8 mouse cellular contexts compared by ENCODE assay signal in the genomic region with DNA sequence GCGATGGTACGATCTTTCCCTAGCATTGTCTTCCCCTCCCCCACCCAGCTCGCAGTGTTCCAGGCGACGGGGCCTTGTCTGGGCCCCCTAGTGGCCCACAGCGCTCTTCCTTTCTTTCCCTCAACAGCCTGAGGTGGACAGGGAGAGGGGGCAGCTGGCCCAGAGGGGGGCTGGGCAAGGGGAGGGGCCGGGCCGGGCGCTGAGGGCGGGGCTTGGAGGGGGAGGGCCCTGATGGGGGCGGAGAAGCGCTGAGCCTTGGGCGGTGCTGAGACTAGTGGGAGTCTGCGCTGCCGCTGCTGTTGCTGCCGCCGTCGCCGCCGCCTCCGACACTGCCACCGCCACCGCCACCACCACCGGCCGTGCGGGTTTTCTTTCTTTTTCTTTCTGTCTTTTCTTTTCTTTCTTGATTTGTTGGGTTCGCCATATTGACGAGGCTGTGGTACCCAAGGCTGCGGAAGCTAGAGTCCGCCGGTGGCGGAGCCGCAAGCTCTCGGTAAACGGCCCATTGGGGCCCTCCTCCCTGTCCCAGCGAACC. TPM values are rescaled to one million over a fixed set of nuclear protein-coding genes. Genes with fewer than 3 reads are reported as not detected.
DNase-seq lines count a peak whose midpoint lies in the region; ATAC-seq and TF ChIP-seq lines count a peak whose summit lies in the region.

A gene (plus strand): TSS at position 258 of the 535 bp plus-strand sequence.

- WGBS in heart, embryonic 15.5 days = 6% methylated on average over 30 of the region's 36 CpGs
- 12% methylated on average over 29 of the region's 36 CpGs for WGBS in lung, embryonic 14.5 days
- 10% methylated on average over 28 of the region's 36 CpGs for WGBS in olfactory bulb, adult 2 months

- H3K4me1 ChIP-seq in heart, embryonic 15.5 days (replicated peaks) = no peaks in the 10 kb centered on the region
- no peaks in the 10 kb centered on the region for H3K4me1 ChIP-seq in lung, embryonic 14.5 days (ENCODE audit: insufficient read depth)
- no peaks in the 10 kb centered on the region for H3K4me1 ChIP-seq in olfactory bulb, adult 2 months (ENCODE audit: control insufficient read depth, insufficient read depth, low read length)

- H3K9ac ChIP-seq in heart, embryonic 15.5 days = peak within 1 kb of the TSS; percentile 80
- H3K9ac ChIP-seq in lung, embryonic 14.5 days = peak within 1 kb of the TSS; percentile 74

- H3K9me3 ChIP-seq in heart, embryonic 15.5 days (replicated peaks) = no peaks in the 10 kb centered on the region
- H3K9me3 ChIP-seq in lung, embryonic 14.5 days (ENCODE audit: low read depth, low read length) = no peaks in the 10 kb centered on the region

- TF ChIP-seq CTCF in lung, embryonic 14.5 days (IDR thresholded peaks at IDR 0.05; ENCODE audit: low read depth) = peak; percentile 77
- TF ChIP-seq CTCF in olfactory bulb, adult 2 months (IDR thresholded peaks at IDR 0.05; ENCODE audit: insufficient read depth, low read depth, low read length) = peak; percentile 28; the same call in 1 of the 2 replicates

- peak within 1 kb of the TSS; percentile 73 for H3K4me3 ChIP-seq in heart, embryonic 15.5 days
- H3K4me3 ChIP-seq in lung, embryonic 14.5 days (ENCODE audit: low read depth, low read length) = peak within 1 kb of the TSS; percentile 65
- peak within 1 kb of the TSS; percentile 84 for H3K4me3 ChIP-seq in olfactory bulb, adult 2 months (ENCODE audit: insufficient read depth, low read depth, low read length)

- DNase-seq in CD4-positive, CD25-positive, alpha-beta regulatory T cell, adult 2 months (ENCODE audit: low read depth, low spot score) = peak; percentile 89
- DNase-seq in adrenal gland, adult (ENCODE audit: inconsistent age in 2 of 2, low spot score in 1 of 2) = peak; percentile 90 to 96
- peak; percentile 90 for DNase-seq in kidney, postnatal 14 days
- DNase-seq in lung, embryonic 14.5 days = peak; percentile 87
- peak; percentile 61 for DNase-seq in urinary bladder, adult 2 months (ENCODE audit: low spot score)

- ATAC-seq in erythroblast, adult 5-6 weeks (replicated peaks; ENCODE audit: low FRiP score, poor library complexity, severe bottlenecking) = peak; percentile 79
- ATAC-seq in heart, embryonic 15.5 days (replicated peaks; ENCODE audit: insufficient number of reproducible peaks, insufficient read depth, low FRiP score, low read depth) = peak; percentile 91
- ATAC-seq in lung, embryonic 14.5 days (ENCODE audit: insufficient read depth) = peak; percentile 93

- H3K27me3 ChIP-seq in heart, embryonic 15.5 days = peaks cover 10% of the 10 kb centered on the region
- peaks cover 7% of the 10 kb centered on the region; the same call in 1 of the 2 replicates for H3K27me3 ChIP-seq in lung, embryonic 14.5 days (ENCODE audit: insufficient read depth, low read length)

- H3K27ac ChIP-seq in heart, embryonic 15.5 days = peak within 1 kb of the TSS; percentile 96
- H3K27ac ChIP-seq in lung, embryonic 14.5 days (ENCODE audit: low read depth) = peak within 1 kb of the TSS; percentile 94
- H3K27ac ChIP-seq in olfactory bulb, adult 2 months (ENCODE audit: insufficient read depth, low read depth, low read length) = peak within 1 kb of the TSS; percentile 97

- no peaks in the 10 kb centered on the region for H3K36me3 ChIP-seq in heart, embryonic 15.5 days
- no peaks in the 10 kb centered on the region for H3K36me3 ChIP-seq in lung, embryonic 14.5 days (ENCODE audit: insufficient read depth)

- no peak; the same call in 1 of the 2 replicates for TF ChIP-seq POLR2A in olfactory bulb, adult 2 months (IDR thresholded peaks at IDR 0.05; ENCODE audit: insufficient read depth, low read depth, low read length)

- H3K4me2 ChIP-seq in heart, embryonic 15.5 days = peak within 1 kb of the TSS; percentile 58
- peak within 1 kb of the TSS; percentile 61 for H3K4me2 ChIP-seq in lung, embryonic 14.5 days

RNA-seq across cellular contexts. Expression of the gene that starts here (rescaled TPM):
- 52.8 and 65.0 TPM in 2 replicates for total RNA-seq in erythroblast, adult 5-6 weeks (2015; ENCODE audit: low replicate concordance)
- total RNA-seq in erythroblast, adult 5-6 weeks (2017; ENCODE audit: low replicate concordance) = 61.0 and 71.4 TPM in 2 replicates
- polyA plus RNA-seq in heart, embryonic 15.5 days (2015; fragmentation: Nextera tagmentation; extraction: Ambion mirVana) = 17.2 and 20.2 TPM in 2 replicates
- 54.9 and 57.6 TPM in 2 replicates for polyA plus RNA-seq in lung, embryonic 14.5 days (2014; fragmentation: Nextera tagmentation; extraction: Ambion mirVana)
- 284 TPM in 1 of 2 replicates, not detected in the other for polyA plus RNA-seq in olfactory bulb, adult 2 months (2012; ENCODE audit: insufficient read depth, insufficient read length, low replicate concordance, missing spikeins)
- 36.4 and 41.4 TPM in 2 replicates for polyA plus RNA-seq in urinary bladder, adult 2 months (2012; rRNA removed)

Comparison
In these comparisons a context has a peak if more than half of its experiments do, and no peak if none do; other contexts are left out.
1. Peak in every context shown above with its lines: DNase-seq, ATAC-seq, H3K4me3 ChIP-seq and H3K27ac ChIP-seq.